Mouse (Mus musculus): ENCODE data around the gene Tprkb. TPM values are rescaled to one million over a fixed set of nuclear protein-coding genes. Genes with fewer than 3 reads are reported as not detected.

The Tprkb gene
- polyA plus RNA-seq (2017; shearing (Covaris generic)): 10 to 100 TPM; 39.1 to 43.7 TPM

DNA sequence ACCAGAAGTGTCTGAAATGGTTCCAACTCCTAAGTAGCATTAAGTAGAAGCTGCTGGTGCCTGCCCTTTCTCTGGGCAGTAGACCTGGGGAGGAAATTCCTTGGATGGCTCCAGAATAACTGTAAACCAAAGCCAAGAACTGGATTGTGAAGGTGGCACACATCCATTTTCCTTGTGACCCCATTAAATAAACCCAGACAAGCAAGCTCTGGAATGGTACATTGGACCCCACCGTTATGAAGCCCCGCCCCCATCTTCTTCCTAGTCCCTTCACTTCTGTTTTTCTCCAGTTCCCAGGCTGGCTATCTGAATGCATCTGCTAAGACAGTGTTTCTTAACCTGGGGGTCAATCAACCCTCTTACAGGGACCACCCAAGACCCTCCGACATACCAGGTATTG lies at the start of gene Tprkb:
Tprkb (plus strand) TSS at position 279 of the 400 bp plus-strand sequence.

DNA sequence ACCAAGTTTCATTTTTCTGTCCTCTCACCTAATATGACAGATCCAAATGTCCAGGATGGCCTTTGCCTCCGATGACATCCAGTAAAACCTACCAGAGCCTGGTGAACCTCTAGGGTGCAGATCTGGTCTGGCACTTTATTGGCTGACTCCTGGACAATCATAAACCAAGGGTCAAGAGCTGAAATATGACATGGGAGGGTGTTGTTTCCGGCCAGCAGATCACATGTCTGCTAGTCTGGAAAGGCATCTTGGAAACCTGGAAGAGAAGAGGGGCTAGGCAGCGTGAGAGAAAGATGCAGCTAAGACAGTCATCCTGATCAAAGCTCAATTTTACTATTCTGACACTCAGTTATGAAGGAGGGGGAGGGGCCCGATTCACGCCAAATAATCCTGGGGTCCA lies 42.7 kb upstream of the Tprkb start, which contains the start of gene Nat8f2:
Nat8f2 (minus strand) TSS at position 153 of the 400 bp plus-strand sequence.

DNA sequence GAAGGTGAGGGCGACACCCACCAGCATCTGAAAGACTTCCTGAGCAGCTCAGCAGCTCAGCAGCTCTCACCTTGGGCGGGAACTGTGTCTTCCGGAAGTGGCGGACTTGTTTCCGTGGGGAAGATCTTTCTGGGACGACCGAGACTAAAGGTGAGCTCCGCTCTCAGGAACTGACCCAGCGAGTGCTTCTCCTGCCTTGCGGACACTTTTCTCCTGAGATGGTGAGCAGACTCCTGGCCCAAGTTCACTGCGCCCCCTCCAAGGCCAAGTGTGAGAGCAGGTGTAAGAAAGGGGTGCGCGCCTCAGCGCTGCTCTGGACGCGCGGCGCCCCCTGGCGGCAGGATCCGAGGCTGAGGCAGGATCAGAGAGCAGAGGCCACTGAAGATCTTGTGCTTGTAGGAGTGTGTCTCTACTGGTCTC lies 7.0 kb upstream of the Tprkb start, which contains the start of gene Nat8f4:
Nat8f4 (minus strand) TSS at position 243 of the 420 bp plus-strand sequence.

DNA sequence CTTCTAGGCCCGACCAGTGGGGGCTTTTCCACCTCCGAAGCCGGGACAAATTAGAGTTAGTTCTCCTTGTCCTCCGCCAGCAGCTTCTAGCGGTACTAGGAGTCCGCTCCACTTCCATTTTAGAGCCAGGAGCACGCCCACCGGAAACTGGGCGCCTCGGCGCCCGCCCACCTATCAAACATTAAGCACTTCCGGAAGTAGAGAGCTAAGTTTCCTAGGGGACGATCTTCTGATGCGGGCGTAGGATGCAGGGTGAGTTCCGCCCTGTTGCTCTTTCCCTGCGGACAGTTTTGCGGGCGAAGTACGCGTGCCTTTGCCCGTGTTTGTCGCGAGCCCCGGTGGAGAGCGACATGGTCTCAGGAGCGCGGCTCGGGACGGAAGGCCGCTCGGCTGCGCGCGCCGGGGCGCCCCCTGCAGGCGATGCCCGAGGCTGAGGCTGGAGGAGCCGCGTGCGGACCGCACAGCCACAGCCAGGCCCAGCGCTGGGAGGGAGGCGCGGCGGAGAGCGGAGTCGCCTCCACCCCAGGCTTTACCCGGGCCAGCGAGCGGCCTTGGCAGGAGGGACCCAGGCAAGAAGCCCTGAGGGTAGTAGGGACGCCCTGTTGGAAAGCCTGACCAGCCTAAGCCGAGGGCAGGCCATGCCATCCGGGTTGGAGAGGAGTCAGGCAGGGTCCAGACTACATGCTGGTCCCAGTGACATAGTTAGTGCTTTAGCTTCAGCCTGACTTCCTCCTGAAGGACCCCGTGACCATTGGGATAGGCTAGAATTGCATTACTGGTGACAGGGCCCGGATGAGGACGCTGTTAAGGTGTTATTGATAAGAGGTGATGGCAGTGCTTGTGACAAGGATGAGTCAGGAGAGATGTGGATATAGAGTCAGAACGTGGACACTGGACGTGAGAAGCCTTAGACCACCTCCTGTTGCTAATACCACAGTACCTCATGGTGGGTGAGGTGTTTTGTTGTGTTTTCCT lies 4.2 kb downstream of the Tprkb start, which contains the start of gene Nat8f1:
Nat8f1 (minus strand) TSS at position 149 of the 975 bp plus-strand sequence.

DNA sequence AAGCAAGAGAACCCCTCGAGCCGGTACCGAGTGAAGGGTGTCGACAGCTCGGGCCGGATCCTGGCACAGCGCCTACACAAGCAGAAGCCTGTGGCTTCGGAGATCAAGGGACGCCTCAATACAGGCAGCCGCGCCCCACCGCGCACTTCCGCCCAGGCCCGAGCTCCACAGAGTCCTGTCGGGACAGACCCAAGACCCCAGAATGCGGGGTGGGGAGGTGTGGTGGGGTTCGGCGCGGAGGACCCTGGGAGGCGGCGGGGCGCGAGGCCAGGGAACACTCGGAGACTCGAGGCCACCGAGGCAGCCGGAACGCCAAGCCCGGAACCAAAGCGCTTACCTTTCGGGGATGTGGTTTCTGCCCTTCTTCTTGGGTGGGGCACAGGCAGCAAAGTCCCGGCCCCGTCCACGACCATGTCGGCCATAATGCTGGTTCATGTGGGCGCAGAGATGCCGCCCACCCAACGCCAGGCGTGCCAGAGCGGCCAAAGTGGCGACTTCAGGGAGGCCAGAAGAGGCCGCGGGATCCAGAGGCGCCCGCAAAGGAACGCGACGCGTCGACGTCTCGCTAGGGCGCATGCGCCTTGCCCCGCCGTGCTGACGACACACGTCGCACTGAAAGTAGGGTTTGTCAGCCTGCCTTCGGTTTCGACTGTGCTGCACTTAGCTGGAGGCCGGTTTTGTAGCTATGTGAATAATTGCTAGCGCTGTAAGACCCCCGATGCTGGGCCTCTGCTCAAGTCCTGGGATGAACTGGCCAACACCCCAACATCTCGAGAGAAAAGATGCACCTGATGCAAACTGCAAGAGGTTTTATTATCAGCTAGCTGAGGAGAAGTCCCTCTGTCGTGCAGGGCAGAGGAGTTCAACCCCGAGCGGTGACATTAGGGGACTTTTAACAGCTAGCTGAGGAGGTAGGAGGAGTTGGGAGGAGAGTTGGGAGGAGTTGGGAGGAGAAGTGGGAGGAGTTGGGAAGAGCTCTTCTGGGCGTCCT lies 49.7 kb downstream of the Tprkb start, which contains the start of gene Dusp11:
Dusp11 (minus strand) TSS at position 567 of the 991 bp plus-strand sequence.

Other genes starting within 250 kb of the Tprkb start
- under 1 TPM in 1 of 2 experiments, not detected in 1; 0.60 TPM for gene Nat8f7, start 198.7 kb upstream of the Tprkb start, polyA plus RNA-seq (2017; shearing (Covaris generic))
- under 1 TPM; 0.27 to 0.72 TPM for gene Nat8f3, start 146.1 kb upstream of the Tprkb start, polyA plus RNA-seq (2017; shearing (Covaris generic))
- gene Nat8f6, start 90.9 kb upstream of the Tprkb start, polyA plus RNA-seq (2017; shearing (Covaris generic)): not detected
- gene Nat8f5, start 90.9 kb upstream of the Tprkb start, polyA plus RNA-seq (2017; shearing (Covaris generic)): not detected
- gene Nat8, start 79.8 kb upstream of the Tprkb start, polyA plus RNA-seq (2017; shearing (Covaris generic)): not detected
- 1 to 10 TPM in 1 of 2 experiments, under 1 TPM in 1; 0.29 to 2.9 TPM for gene Nat8f2, start 42.7 kb upstream of the Tprkb start, polyA plus RNA-seq (2017; shearing (Covaris generic))
- gene Nat8f4, start 7.0 kb upstream of the Tprkb start, polyA plus RNA-seq (2017; shearing (Covaris generic)): 1 to 10 TPM; 6.2 to 8.6 TPM
- 10 to 100 TPM in 1 of 2 experiments, 1 to 10 TPM in 1; 9.1 to 11.9 TPM for gene Nat8f1, start 3.8 kb downstream of the Tprkb start, polyA plus RNA-seq (2017; shearing (Covaris generic))
- 100 to 1,000 TPM; 164 to 231 TPM for gene Dusp11, start 49.8 kb downstream of the Tprkb start, polyA plus RNA-seq (2017; shearing (Covaris generic))
- gene Figla, start 104.3 kb downstream of the Tprkb start, polyA plus RNA-seq (2017; shearing (Covaris generic)): 1 to 10 TPM in 1 of 2 experiments, not detected in 1; 2.0 TPM
- under 1 TPM in 1 of 2 experiments, not detected in 1; 0.20 TPM for gene Add2, start 116.8 kb downstream of the Tprkb start, polyA plus RNA-seq (2017; shearing (Covaris generic))

Data from inflammation-experienced regulatory T-cells (primary cell).